Mouse (Mus musculus): ENCODE data around the gene Tk1. TPM values are rescaled to one million over a fixed set of nuclear protein-coding genes. Genes with fewer than 3 reads are reported as not detected.

Tk1 gene
- polyA plus RNA-seq, 1 experiment from 2014 or later, result 158 TPM

DNA sequence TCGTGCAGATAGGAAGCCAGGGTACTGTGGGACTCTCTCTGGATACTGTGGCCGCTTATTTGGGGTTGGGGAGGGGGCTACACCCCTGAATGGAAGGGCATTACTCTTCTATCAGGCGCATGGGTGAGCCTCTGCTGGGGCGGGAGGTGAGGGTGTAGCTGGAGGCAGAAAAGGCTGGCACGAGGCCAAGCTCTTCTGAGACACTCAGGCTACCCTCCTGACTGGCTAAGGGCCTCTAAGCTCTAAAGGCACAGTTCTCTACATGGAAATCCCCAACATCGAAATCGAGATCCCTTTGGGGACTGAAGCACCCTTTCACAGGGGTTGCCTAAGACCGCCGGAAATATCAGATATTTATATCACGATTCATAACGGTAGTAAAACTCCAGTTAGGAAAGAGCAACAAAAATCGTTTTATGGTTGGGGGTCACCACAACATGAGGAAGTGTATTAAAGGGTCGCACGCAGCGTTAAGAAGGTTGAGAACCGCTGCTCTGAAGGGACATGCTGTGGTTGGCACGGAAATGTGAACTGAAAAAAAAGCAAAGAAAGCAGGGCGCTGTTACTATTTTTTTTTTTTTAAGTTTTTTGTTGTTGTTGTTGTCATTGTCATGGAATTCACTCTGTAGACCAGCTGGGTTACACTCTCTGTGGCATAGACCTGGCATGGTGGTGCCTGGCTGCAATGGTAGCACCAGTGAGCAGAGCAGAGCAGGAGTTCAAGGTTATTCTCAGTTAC lies 2.4 kb upstream of the Tk1 start:
- ATAC-seq (ENCODE audit: insufficient read depth) (no peak), DNase-seq (peak; percentile 83)
- TF ChIP-seq CTCF (IDR thresholded peaks at IDR 0.05; ENCODE audit: low read depth), result no peak
- Histone ChIP-seq H3K27ac (ENCODE audit: low read depth) (peak overlapping the region; percentile 71; the same call in 1 of the 2 replicates), H3K27me3 (ENCODE audit: insufficient read depth, low read length) (no peaks in the 10 kb centered on the region), H3K9ac (no peak overlapping the region), H3K36me3 (ENCODE audit: insufficient read depth) (peaks cover 2% of the 10 kb centered on the region), H3K9me3 (ENCODE audit: low read depth, low read length) (no peaks in the 10 kb centered on the region), H3K4me3 (ENCODE audit: low read depth, low read length) (no peak overlapping the region), H3K4me2 (peak overlapping the region; percentile 13; the same call in 1 of the 2 replicates), H3K4me1 (ENCODE audit: insufficient read depth) (peaks cover 40% of the 10 kb centered on the region)
- 49% methylated on average over 18 of the region's 18 CpGs for WGBS

DNA sequence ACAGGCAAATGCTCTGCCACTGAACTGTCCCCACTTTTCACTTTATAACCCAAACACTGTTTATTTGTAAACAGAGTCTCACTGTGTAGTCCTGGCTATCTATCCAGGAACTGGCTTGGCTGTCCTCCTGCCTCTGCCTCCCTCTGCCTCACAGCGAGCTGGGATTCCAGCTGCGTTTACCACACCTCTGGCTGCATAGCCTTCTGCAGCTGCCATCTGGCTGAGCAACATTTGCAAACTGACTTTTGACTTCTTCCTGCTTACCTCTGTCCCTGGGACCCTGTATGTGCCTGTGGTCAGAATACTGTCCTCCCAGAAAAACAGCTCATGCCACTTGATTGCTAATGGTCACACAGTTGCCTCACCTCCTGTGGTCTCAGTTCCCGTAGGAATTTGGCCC lies 1.5 kb upstream of the Tk1 start:
- Histone ChIP-seq H3K9me3 (ENCODE audit: low read depth, low read length) (no peaks in the 10 kb centered on the region), H3K4me1 (ENCODE audit: insufficient read depth) (peaks cover 40% of the 10 kb centered on the region), H3K9ac (no peak overlapping the region), H3K4me3 (ENCODE audit: low read depth, low read length) (no peak overlapping the region), H3K36me3 (ENCODE audit: insufficient read depth) (peaks cover 12% of the 10 kb centered on the region), H3K27me3 (ENCODE audit: insufficient read depth, low read length) (no peaks in the 10 kb centered on the region), H3K27ac (ENCODE audit: low read depth) (no peak overlapping the region), H3K4me2 (no peak overlapping the region)
- WGBS, result 36% methylated on average over 3 of the region's 3 CpGs
- ATAC-seq (ENCODE audit: insufficient read depth), result no peak
- peak; percentile 27 for DNase-seq
- TF ChIP-seq CTCF (IDR thresholded peaks at IDR 0.05; ENCODE audit: low read depth), result no peak

DNA sequence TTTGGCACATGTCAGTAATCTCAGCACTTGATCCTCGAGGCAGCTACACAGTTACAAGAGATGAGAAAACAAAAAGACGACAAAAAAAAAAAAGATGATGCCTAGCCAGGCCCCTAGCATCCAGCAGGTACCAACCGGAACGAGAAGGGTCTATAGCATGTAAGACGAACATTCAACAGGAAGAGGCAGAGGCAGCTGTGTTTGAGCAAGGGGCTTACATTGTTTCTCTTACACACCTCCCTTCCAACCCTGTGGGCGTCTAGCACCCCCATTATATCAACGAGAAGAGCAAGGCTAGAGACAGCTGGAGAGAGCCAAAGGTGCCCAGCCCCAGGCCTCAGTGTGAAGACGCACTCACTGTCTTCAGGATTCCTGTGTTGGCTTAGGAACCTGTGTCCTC lies 1.0 kb upstream of the Tk1 start:
- H3K36me3 ChIP-seq (ENCODE audit: insufficient read depth), result peaks cover 16% of the 10 kb centered on the region
- peaks cover 40% of the 10 kb centered on the region for H3K4me1 ChIP-seq (ENCODE audit: insufficient read depth)
- no peak for ATAC-seq (ENCODE audit: insufficient read depth)
- no peak overlapping the region; the same call in 1 of the 2 replicates for H3K4me3 ChIP-seq (ENCODE audit: low read depth, low read length)
- TF ChIP-seq CTCF (IDR thresholded peaks at IDR 0.05; ENCODE audit: low read depth), result no peak
- 41% methylated on average over 8 of the region's 8 CpGs for WGBS
- peak overlapping the region; percentile 82 for H3K4me2 ChIP-seq
- H3K27me3 ChIP-seq (ENCODE audit: insufficient read depth, low read length), result no peaks in the 10 kb centered on the region
- no peak for DNase-seq
- no peaks in the 10 kb centered on the region for H3K9me3 ChIP-seq (ENCODE audit: low read depth, low read length)
- peak overlapping the region; percentile 89; the same call in 1 of the 2 replicates for H3K27ac ChIP-seq (ENCODE audit: low read depth)
- no peak overlapping the region; the same call in 1 of the 2 replicates for H3K9ac ChIP-seq

DNA sequence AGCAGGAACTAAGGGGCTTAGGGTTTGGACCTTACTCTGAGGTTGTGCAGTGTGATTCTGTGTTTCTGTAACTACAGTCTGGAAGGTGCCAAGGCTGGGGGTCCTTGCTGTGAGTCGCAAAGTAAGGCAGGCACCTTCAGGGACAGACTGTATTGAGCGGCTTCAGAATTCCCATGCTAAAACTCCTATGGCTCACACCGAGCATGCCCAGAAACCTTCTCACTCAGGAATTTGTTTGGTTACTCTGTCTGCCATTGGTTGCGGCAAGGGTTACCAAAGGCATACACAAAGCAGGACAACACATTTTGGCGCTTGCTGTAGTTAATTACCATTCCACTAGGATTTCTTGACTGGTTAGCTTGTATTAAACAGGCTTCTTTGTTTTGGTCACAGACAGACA lies 272 bp upstream of the Tk1 start:
- Histone ChIP-seq H3K27me3 (ENCODE audit: insufficient read depth, low read length) (no peaks in the 10 kb centered on the region), H3K9me3 (ENCODE audit: low read depth, low read length) (no peaks in the 10 kb centered on the region), H3K4me1 (ENCODE audit: insufficient read depth) (peaks cover 40% of the 10 kb centered on the region), H3K9ac (peak overlapping the region; percentile 81), H3K36me3 (ENCODE audit: insufficient read depth) (peaks cover 24% of the 10 kb centered on the region), H3K4me3 (ENCODE audit: low read depth, low read length) (peak overlapping the region; percentile 66), H3K27ac (ENCODE audit: low read depth) (peak overlapping the region; percentile 89), H3K4me2 (peak overlapping the region; percentile 82)
- no peak for TF ChIP-seq CTCF (IDR thresholded peaks at IDR 0.05; ENCODE audit: low read depth)
- ATAC-seq (ENCODE audit: insufficient read depth) (peak; percentile 3; the same call in 1 of the 2 replicates), DNase-seq (peak; percentile 63)
- 7% methylated on average over 5 of the region's 5 CpGs for WGBS

DNA sequence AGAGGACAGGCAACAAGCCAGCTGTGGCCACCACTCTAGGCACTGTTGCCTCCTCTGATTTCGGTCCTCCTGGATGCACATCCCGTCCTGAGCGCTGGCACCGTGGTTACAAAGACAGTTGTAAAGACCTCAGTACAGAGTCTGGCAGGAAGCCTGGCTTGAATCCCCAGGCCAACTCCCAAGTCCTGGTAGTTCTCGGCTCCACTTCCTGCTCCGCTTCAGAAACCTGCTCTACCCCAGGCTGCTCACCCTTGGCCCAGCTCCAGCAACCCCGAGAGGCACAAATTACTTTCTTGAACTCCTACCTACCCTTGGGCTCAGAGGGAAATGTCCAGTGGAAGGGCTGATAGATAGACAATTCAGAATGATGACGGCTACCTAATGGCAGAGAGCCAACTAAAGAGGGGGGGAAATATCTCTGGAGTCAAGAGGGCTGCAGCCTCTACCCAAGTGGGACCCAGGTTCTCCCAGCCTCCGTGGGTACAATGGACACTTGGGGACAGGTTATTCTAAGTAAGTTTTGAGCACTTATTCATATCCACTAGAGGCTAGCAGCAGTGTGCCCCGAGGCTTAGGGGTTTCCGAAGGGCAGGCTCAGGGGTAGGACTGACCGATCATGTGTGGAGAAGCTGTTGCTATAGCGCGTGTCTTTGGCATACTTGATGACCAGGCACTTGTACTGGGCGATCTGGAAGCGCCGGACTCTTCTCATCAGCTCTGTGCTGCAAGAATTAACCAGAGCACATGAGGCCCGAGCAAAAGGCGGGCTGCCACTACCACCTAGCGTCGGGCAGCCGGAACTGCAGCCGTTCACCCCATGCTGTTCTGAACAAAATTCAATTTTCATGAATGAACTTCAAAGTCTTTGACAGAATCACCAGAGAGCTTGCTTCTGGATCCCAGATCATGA lies 1.6 kb downstream of the Tk1 start:
- H3K4me1 ChIP-seq (ENCODE audit: insufficient read depth), result peaks cover 30% of the 10 kb centered on the region
- 14% methylated on average over 23 of the region's 23 CpGs for WGBS
- peak overlapping the region; percentile 81 for H3K9ac ChIP-seq
- peak; percentile 71 for ATAC-seq (ENCODE audit: insufficient read depth)
- peaks cover 42% of the 10 kb centered on the region for H3K36me3 ChIP-seq (ENCODE audit: insufficient read depth)
- peak; percentile 94 for DNase-seq
- peak; percentile 96 for TF ChIP-seq CTCF (IDR thresholded peaks at IDR 0.05; ENCODE audit: low read depth)
- no peaks in the 10 kb centered on the region for H3K27me3 ChIP-seq (ENCODE audit: insufficient read depth, low read length)
- H3K9me3 ChIP-seq (ENCODE audit: low read depth, low read length), result no peaks in the 10 kb centered on the region
- H3K4me2 ChIP-seq, result peak overlapping the region; percentile 82
- H3K27ac ChIP-seq (ENCODE audit: low read depth), result peak overlapping the region; percentile 55; the same call in 1 of the 2 replicates
- peak overlapping the region; percentile 66 for H3K4me3 ChIP-seq (ENCODE audit: low read depth, low read length)

DNA sequence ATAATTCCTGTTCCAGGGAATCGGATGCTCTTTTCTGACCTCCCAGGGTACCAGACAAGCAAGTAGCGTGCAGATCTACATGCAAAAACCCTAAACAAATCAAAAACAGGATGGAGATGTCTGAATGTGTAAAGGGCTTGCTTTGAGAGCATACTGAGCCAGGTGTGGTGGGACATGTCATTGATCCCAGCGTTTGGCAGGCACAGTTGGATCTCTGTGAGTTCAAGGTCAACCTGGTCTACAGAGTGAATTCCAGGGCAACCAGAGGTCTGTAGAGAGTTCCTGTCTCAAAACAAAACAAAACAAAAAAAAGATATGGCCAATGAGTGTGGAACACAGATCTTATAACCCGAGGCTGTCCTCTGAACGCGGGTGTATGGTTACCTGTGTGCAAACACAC lies 2.5 kb downstream of the Tk1 start:
- 86% methylated on average over 6 of the region's 6 CpGs for WGBS
- H3K36me3 ChIP-seq (ENCODE audit: insufficient read depth), result peaks cover 51% of the 10 kb centered on the region
- 0 out of 2 replicates have a peak overlapping the region, but pooled peaks have one; percentile 24 for H3K9ac ChIP-seq
- H3K4me3 ChIP-seq (ENCODE audit: low read depth, low read length), result no peak overlapping the region
- H3K4me1 ChIP-seq (ENCODE audit: insufficient read depth), result peaks cover 21% of the 10 kb centered on the region
- DNase-seq (no peak), ATAC-seq (ENCODE audit: insufficient read depth) (no peak)
- peak overlapping the region; percentile 59; the same call in 1 of the 2 replicates for H3K27ac ChIP-seq (ENCODE audit: low read depth)
- no peaks in the 10 kb centered on the region for H3K9me3 ChIP-seq (ENCODE audit: low read depth, low read length)
- no peak for TF ChIP-seq CTCF (IDR thresholded peaks at IDR 0.05; ENCODE audit: low read depth)
- H3K4me2 ChIP-seq, result peak overlapping the region; percentile 82
- no peaks in the 10 kb centered on the region for H3K27me3 ChIP-seq (ENCODE audit: insufficient read depth, low read length)
